Mouse (Mus musculus): Measurements from ENCODE around the gene Mrpl38. TPM values are rescaled to one million over a fixed set of nuclear protein-coding genes. Genes with fewer than 3 reads are reported as not detected.

Mrpl38 gene
- polyA plus RNA-seq, 1 experiment from 2014 or later: 44.1 TPM

GRCm38 (mm10) chr11:116110540-116110939, 28.1 kb downstream of the Mrpl38 start:
- Histone ChIP-seq H3K4me3 (ENCODE audit: low read depth, low read length) (peak overlapping the region; percentile 57), H3K36me3 (ENCODE audit: insufficient read depth, low read length) (0 out of 2 replicates have a peak, but pooled peaks cover 6% of the 10 kb centered on the region), H3K4me2 (replicated peaks; ENCODE audit: low read depth, low read length) (peak overlapping the region; percentile 65), H3K4me1 (ENCODE audit: insufficient read depth, low read depth, low read length) (peaks cover 12% of the 10 kb centered on the region; the same call in 1 of the 2 replicates), H3K9ac (replicated peaks; ENCODE audit: low read depth) (peak overlapping the region; percentile 50; the same call in 1 of the 2 replicates), H3K27me3 (replicated peaks; ENCODE audit: insufficient read depth, low read length) (0 out of 2 replicates have a peak, but pooled peaks cover 10% of the 10 kb centered on the region), H3K27ac (ENCODE audit: low read length) (peak overlapping the region; percentile 58), H3K9me3 (ENCODE audit: low read length) (no peaks in the 10 kb centered on the region)
- DNase-seq (ENCODE audit: low spot score) (peak; percentile 86), ATAC-seq (peak; percentile 65)
- 13% methylated on average over 10 of the region's 10 CpGs for WGBS
- TF ChIP-seq EP300 (IDR thresholded peaks at IDR 0.05) (peak; percentile 27; the same call in 1 of the 2 replicates), CTCF (IDR thresholded peaks at IDR 0.05) (no peak)

DNA sequence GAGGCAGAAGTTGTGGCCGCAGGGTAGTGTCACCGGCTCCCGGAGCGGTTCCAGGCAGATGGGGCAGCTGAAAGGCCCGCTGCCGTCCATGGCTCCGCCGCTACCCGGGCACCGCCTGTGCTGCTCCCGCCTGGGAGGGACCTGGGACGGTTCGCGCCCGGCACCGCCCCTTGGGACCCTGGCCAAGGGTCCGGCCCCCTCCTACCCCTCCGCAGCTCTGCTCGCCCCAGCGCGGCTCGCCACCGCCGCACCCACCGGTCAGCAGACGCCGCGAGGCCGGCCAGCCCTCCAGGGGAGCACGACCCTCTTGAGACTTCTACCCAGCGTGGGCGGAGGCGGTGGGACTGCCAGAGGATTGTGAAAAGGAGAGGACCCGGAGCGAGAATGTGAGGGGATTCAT, 28.5 kb downstream of the Mrpl38 start:
- 0 out of 2 replicates have a peak, but pooled peaks cover 10% of the 10 kb centered on the region for H3K27me3 ChIP-seq (replicated peaks; ENCODE audit: insufficient read depth, low read length)
- 2% methylated on average over 23 of the region's 35 CpGs for WGBS

DNA sequence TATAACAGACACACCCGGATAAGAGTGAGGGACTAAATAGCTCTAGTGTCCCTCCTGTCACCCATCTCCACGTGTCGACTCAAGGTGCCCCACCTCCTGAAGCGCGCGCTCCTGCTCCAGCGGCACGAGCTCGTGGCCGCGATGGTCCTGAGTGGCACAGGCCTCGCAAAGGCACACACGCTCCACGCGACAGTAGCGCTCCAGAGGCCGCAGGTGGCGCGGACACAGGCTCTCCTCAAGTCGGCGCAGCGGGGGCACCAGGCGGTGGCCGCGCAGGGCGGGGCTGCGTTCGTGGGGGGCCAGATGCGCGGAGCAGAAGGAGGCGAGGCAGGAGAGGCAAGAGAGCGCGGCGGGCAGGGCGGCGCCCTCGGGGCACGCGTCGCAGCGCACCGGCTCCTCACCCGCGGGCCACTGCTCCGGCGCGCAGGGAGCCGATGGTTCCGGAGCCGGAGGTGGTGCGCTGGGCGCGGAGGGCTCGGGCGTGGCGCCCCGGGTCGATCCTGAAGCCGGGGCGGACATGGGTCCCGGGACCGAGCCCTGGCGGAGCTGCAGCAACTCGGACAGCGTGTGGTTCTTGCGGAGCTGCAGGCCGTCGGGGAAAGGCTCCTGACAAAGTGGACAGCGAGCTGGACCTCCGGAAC, 29.1 kb downstream of the Mrpl38 start:
- Histone ChIP-seq H3K27ac (ENCODE audit: low read length) (peak overlapping the region; percentile 58), H3K9me3 (ENCODE audit: low read length) (no peaks in the 10 kb centered on the region), H3K4me1 (ENCODE audit: insufficient read depth, low read depth, low read length) (peaks cover 12% of the 10 kb centered on the region; the same call in 1 of the 2 replicates), H3K36me3 (ENCODE audit: insufficient read depth, low read length) (0 out of 2 replicates have a peak, but pooled peaks cover 6% of the 10 kb centered on the region), H3K27me3 (replicated peaks; ENCODE audit: insufficient read depth, low read length) (0 out of 2 replicates have a peak, but pooled peaks cover 10% of the 10 kb centered on the region), H3K4me3 (ENCODE audit: low read depth, low read length) (peak overlapping the region; percentile 57), H3K4me2 (replicated peaks; ENCODE audit: low read depth, low read length) (peak overlapping the region; percentile 65), H3K9ac (replicated peaks; ENCODE audit: low read depth) (peak overlapping the region; percentile 50)
- TF ChIP-seq CTCF (IDR thresholded peaks at IDR 0.05) (peak; percentile 43), EP300 (IDR thresholded peaks at IDR 0.05) (no peak)
- ATAC-seq (peak; percentile 23), DNase-seq (ENCODE audit: low spot score) (peak; percentile 42)
- WGBS: 2% methylated on average over 63 of the region's 70 CpGs

More for the DNA sequence above, 28.5 kb downstream of the Mrpl38 start:
- Histone ChIP-seq H3K4me2 (replicated peaks; ENCODE audit: low read depth, low read length) (peak overlapping the region; percentile 65), H3K4me1 (ENCODE audit: insufficient read depth, low read depth, low read length) (peaks cover 12% of the 10 kb centered on the region; the same call in 1 of the 2 replicates), H3K4me3 (ENCODE audit: low read depth, low read length) (peak overlapping the region; percentile 57), H3K9me3 (ENCODE audit: low read length) (no peaks in the 10 kb centered on the region), H3K9ac (replicated peaks; ENCODE audit: low read depth) (peak overlapping the region; percentile 50), H3K36me3 (ENCODE audit: insufficient read depth, low read length) (0 out of 2 replicates have a peak, but pooled peaks cover 6% of the 10 kb centered on the region), H3K27ac (ENCODE audit: low read length) (peak overlapping the region; percentile 58)
- DNase-seq (ENCODE audit: low spot score) (peak; percentile 74), ATAC-seq (peak; percentile 85)
- no peak for TF ChIP-seq EP300 (IDR thresholded peaks at IDR 0.05)
- TF ChIP-seq CTCF (IDR thresholded peaks at IDR 0.05): no peak

DNA sequence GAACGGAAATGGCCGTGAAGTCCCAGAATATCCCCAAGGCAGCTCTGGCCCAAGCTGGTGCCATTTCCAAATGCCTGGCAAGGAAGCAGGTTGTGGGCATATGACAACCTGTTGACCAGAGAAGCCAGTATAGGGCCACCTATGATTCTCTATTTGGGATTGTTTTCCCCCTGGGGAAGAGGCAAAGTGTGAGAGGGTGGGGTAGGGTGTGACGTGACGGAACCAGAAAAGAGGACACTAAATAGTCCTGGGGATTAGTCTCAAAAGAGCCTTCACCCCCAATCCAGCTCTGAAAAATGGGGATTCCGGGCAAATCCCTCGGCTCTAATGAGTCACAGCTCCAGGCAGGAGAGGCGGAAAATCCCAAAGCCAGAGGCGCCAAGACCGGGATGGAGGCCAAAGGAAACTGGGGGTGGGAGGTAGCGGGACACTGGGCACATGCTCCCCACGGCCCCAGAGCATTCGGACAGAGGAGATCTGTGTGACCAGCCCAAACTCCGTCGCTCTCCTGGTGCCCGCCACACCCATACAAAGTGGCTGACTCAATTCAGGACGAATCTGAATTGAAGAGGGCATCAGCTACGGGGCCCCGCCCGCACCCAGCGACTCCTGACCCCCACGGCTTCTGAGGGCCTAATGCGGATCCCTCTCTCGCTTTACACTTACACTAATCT, 30.1 kb downstream of the Mrpl38 start:
- Histone ChIP-seq H3K4me1 (ENCODE audit: insufficient read depth, low read depth, low read length) (peaks cover 16% of the 10 kb centered on the region), H3K27me3 (replicated peaks; ENCODE audit: insufficient read depth, low read length) (0 out of 2 replicates have a peak, but pooled peaks cover 10% of the 10 kb centered on the region), H3K36me3 (ENCODE audit: insufficient read depth, low read length) (0 out of 2 replicates have a peak, but pooled peaks cover 6% of the 10 kb centered on the region), H3K4me2 (replicated peaks; ENCODE audit: low read depth, low read length) (peak overlapping the region; percentile 65), H3K9me3 (ENCODE audit: low read length) (no peaks in the 10 kb centered on the region), H3K4me3 (ENCODE audit: low read depth, low read length) (peak overlapping the region; percentile 57), H3K27ac (ENCODE audit: low read length) (no peak overlapping the region; the same call in 1 of the 2 replicates), H3K9ac (replicated peaks; ENCODE audit: low read depth) (no peak overlapping the region)
- DNase-seq (ENCODE audit: low spot score): peak; percentile 42
- ATAC-seq: no peak
- TF ChIP-seq EP300 (IDR thresholded peaks at IDR 0.05) (no peak), CTCF (IDR thresholded peaks at IDR 0.05) (no peak)
- WGBS: 9% methylated on average over 23 of the region's 23 CpGs

- no peak overlapping the region for H3K9ac ChIP-seq (replicated peaks; ENCODE audit: low read depth)
- no peak for DNase-seq (ENCODE audit: low spot score)
- H3K4me2 ChIP-seq (replicated peaks; ENCODE audit: low read depth, low read length): peak overlapping the region; percentile 65
- peaks cover 21% of the 10 kb centered on the region for H3K4me1 ChIP-seq (ENCODE audit: insufficient read depth, low read depth, low read length)
- WGBS: 45% methylated on average over 19 of the region's 19 CpGs
- H3K36me3 ChIP-seq (ENCODE audit: insufficient read depth, low read length): 0 out of 2 replicates have a peak, but pooled peaks cover 6% of the 10 kb centered on the region
- H3K27me3 ChIP-seq (replicated peaks; ENCODE audit: insufficient read depth, low read length): 0 out of 2 replicates have a peak, but pooled peaks cover 10% of the 10 kb centered on the region
- H3K9me3 ChIP-seq (ENCODE audit: low read length): no peaks in the 10 kb centered on the region
- no peak overlapping the region; the same call in 1 of the 2 replicates for H3K27ac ChIP-seq (ENCODE audit: low read length)
- TF ChIP-seq CTCF (IDR thresholded peaks at IDR 0.05) (no peak), EP300 (IDR thresholded peaks at IDR 0.05) (no peak)
- no peak for ATAC-seq
- H3K4me3 ChIP-seq (ENCODE audit: low read depth, low read length): peak overlapping the region; percentile 15
Observed at GRCm38 (mm10) chr11:116107777-116108285, 30.8 kb downstream of the Mrpl38 start.
